In genomic region chr11:119967892-119968291, GRCm38 (mm10) we compare ENCODE assay signal across 35 mouse cellular contexts.
"Had no signal": no experiment of that assay in that cellular context is flagged by ENCODE, and none has a peak within 500 bp of the region (broad histone marks: within the 10 kb centered on the region; RNA-seq: fewer than 3 reads in every experiment).

No protein-coding gene starts in this region.

- H3K4me3 ChIP-seq: heart, adult 2 months; heart, embryonic 10.5 days; heart, embryonic 12.5 days; heart, embryonic 13.5 days; heart, embryonic 15.5 days; hindbrain, embryonic 10.5 days; hindbrain, embryonic 12.5 days; hindbrain, embryonic 13.5 days; hindbrain, embryonic 15.5 days; intestine, embryonic 15.5 days; kidney, embryonic 15.5 days; layer of hippocampus, adult 2 months had no signal

- H3K9ac ChIP-seq: heart, embryonic 12.5 days; heart, embryonic 13.5 days; heart, embryonic 15.5 days; hindbrain, embryonic 12.5 days; hindbrain, embryonic 13.5 days; hindbrain, embryonic 14.5 days; hindbrain, embryonic 15.5 days; intestine, embryonic 15.5 days; kidney, embryonic 15.5 days had no signal

- ATAC-seq: hindbrain, embryonic 16.5 days; hindbrain, postnatal 0 days; inflammation-experienced regulatory T-cells, adult 6 months; intestine, embryonic 15.5 days; intestine, embryonic 16.5 days had no signal

- H3K9me3 ChIP-seq: heart, embryonic 10.5 days; heart, embryonic 12.5 days; heart, embryonic 13.5 days; heart, embryonic 15.5 days; hindbrain, embryonic 10.5 days; hindbrain, embryonic 12.5 days; hindbrain, embryonic 13.5 days; hindbrain, embryonic 15.5 days; intestine, embryonic 15.5 days; kidney, embryonic 15.5 days had no signal

- H3K27ac ChIP-seq: heart, adult 2 months; heart, embryonic 10.5 days; heart, embryonic 13.5 days; heart, embryonic 15.5 days; hindbrain, embryonic 12.5 days; hindbrain, embryonic 13.5 days; hindbrain, embryonic 14.5 days; hindbrain, embryonic 15.5 days; hindbrain, postnatal 0 days; intestine, embryonic 15.5 days; kidney, embryonic 15.5 days; kidney, postnatal 0 days; layer of hippocampus, adult 2 months had no signal

- H3K27me3 ChIP-seq: heart, embryonic 12.5 days; heart, embryonic 13.5 days; heart, embryonic 15.5 days; hindbrain, embryonic 12.5 days; hindbrain, embryonic 13.5 days; hindbrain, embryonic 15.5 days; intestine, embryonic 15.5 days; kidney, embryonic 15.5 days had no signal

- H3K4me2 ChIP-seq: heart, embryonic 11.5 days; heart, embryonic 12.5 days; heart, embryonic 13.5 days; heart, embryonic 15.5 days; hindbrain, embryonic 12.5 days; hindbrain, embryonic 13.5 days; hindbrain, embryonic 14.5 days; hindbrain, embryonic 15.5 days; intestine, embryonic 15.5 days; kidney, embryonic 15.5 days had no signal

- H3K36me3 ChIP-seq: hindbrain, embryonic 10.5 days; hindbrain, embryonic 12.5 days; hindbrain, embryonic 13.5 days; hindbrain, embryonic 15.5 days; intestine, embryonic 15.5 days had no signal

- H3K4me1 ChIP-seq: heart, embryonic 15.5 days; intestine, embryonic 15.5 days had no signal

- DNase-seq: heart, adult 2 months; heart, postnatal 10 days; heart, postnatal 14 days; heart, postnatal 36 days; heart, postnatal 4 days; kidney, adult 11 months; kidney, adult 18-20 months; kidney, adult 2 months; kidney, adult 8-10 months; kidney, adult 9 months; kidney, postnatal 10 days; kidney, postnatal 14 days; kidney, postnatal 25 days; kidney, postnatal 36 days; kidney, postnatal 4 days; layer of hippocampus, adult 9-11 months; layer of hippocampus, postnatal 36 days had no signal
